Mouse (Mus musculus) spleen, adult 2 months (tissue): Measurements from ENCODE around the gene Pla2g4d. TPM values are rescaled to one million over a fixed set of nuclear protein-coding genes. Genes with fewer than 3 reads are reported as not detected.

ENCODE experiments used
- DNase-seq, 2 experiments: peaks; one replicate each; pipeline versions ENCODE4 v3.0.0 to v3.0.0-alpha.2; 2012 to 2021; ENCODE audit warnings: low spot score in 2 of 2, low read depth in 1 of 2
- H3K27ac ChIP-seq: fragments of 200-500 bp; 2 replicates; pipeline ENCODE4 v1.5.1; 2012; ENCODE audit warnings: low read length, inconsistent platforms; ENCODE audit not compliant: insufficient read depth
- H3K27me3 ChIP-seq: fragments of 200-500 bp; 2 replicates; pipeline ENCODE4 v1.6.1; 2012; ENCODE audit warnings: mild to moderate bottlenecking, moderate library complexity, low read length, inconsistent platforms; ENCODE audit not compliant: control insufficient read depth, insufficient read depth
- H3K36me3 ChIP-seq: fragments of 200-500 bp; 2 replicates; pipeline ENCODE4 v1.6.1; 2012; ENCODE audit warnings: mild to moderate bottlenecking, low read length, inconsistent platforms; ENCODE audit not compliant: control insufficient read depth, insufficient read depth
- H3K4me1 ChIP-seq: fragments of 200-500 bp; 2 replicates; pipeline ENCODE4 v1.6.1; 2011; ENCODE audit warnings: inconsistent platforms; ENCODE audit not compliant: control insufficient read depth, insufficient read depth, insufficient read length
- H3K4me3 ChIP-seq: fragments of 200-500 bp; 2 replicates; pipeline ENCODE4 v1.5.1; 2011; ENCODE audit warnings: mild to moderate bottlenecking, inconsistent platforms; ENCODE audit not compliant: insufficient read depth, insufficient read length; ENCODE audit errors: extremely low read depth
- CTCF ChIP-seq: fragments of 200-500 bp; IDR thresholded peaks from 2 replicates; pipeline ENCODE4 v1.5.1; 2011; ENCODE audit warnings: mild to moderate bottlenecking, inconsistent platforms; ENCODE audit not compliant: insufficient read depth, insufficient read length, insufficient replicate concordance; ENCODE audit errors: extremely low read depth
- POLR2A ChIP-seq: fragments of 200-500 bp; IDR thresholded peaks from 2 replicates; pipeline ENCODE4 v1.6.1; 2011; ENCODE audit warnings: low read depth, low read length, inconsistent platforms
- WGBS: fragments of 180-500 bp; shearing (Covaris S2); methylation state at CpG from one replicate; pipeline ENCODE4 v1.1.7; 2018; 5-methylcytosine and 5-hydroxymethylcytosine counted together
- polyA plus RNA-seq: library from polyadenylated mRNA; depleted of rRNA; stranded (reverse); fragments of >200 nt; gene quantifications from 2 replicates; pipeline ENCODE4 v1.2.3, GENCODE M21; 2012

The Pla2g4d gene
- polyA plus RNA-seq, 1 experiment = 0.14 TPM

DNA sequence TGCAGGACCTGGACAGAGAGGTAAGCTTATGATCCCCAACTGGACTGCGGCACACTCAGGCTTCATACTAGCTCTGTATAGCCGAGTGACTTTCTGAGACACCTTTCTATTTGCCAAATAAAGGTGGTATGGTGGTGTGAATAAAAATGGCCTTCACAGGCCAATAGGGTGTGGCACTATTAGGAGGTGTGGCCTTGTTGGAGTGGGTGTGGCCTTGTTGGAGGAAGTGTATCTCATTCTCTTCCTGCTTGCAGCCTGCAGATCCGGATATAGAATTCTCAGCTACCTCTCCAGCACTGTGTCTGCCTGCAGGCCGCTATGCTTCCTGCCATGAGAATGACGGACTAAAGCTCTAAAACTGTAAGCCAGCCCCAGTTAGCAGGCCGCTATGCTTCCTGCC lies 12.1 kb upstream of the Pla2g4d start:
- no peaks in the 10 kb centered on the region for H3K36me3 ChIP-seq
- no peaks in the 10 kb centered on the region for H3K27me3 ChIP-seq
- H3K4me1 ChIP-seq = no peaks in the 10 kb centered on the region
- TF ChIP-seq CTCF (no peak), POLR2A (no peak)
- no peak for DNase-seq
- no peak overlapping the region for H3K27ac ChIP-seq
- H3K4me3 ChIP-seq = no peak overlapping the region
- WGBS = 92% methylated on average over 6 of the region's 6 CpGs

DNA sequence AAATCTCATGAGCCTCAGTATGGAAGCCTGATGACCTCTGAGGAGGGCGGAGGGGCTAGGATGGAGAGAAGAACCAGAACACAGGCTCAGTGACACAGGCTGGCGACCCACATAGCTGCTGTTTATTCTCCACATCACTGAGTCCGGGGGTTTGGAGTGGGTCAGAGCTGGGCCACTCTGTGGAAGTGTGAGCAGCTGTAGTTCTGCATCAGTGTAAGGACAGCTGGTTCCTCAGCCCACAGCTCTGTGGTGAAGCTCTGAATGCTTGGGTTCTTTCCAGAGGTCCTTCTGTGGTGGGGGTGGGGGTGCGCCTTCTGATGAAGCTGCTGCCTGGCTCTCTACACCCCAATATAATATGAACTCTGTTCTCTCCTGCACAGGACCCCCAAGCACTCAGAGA lies 10.9 kb upstream of the Pla2g4d start:
- Histone ChIP-seq H3K27ac (no peak overlapping the region), H3K4me1 (no peaks in the 10 kb centered on the region), H3K4me3 (no peak overlapping the region), H3K36me3 (no peaks in the 10 kb centered on the region), H3K27me3 (no peaks in the 10 kb centered on the region)
- WGBS = 78% methylated on average over 4 of the region's 4 CpGs
- TF ChIP-seq CTCF = no peak
- no peak for TF ChIP-seq POLR2A
- DNase-seq = no peak

DNA sequence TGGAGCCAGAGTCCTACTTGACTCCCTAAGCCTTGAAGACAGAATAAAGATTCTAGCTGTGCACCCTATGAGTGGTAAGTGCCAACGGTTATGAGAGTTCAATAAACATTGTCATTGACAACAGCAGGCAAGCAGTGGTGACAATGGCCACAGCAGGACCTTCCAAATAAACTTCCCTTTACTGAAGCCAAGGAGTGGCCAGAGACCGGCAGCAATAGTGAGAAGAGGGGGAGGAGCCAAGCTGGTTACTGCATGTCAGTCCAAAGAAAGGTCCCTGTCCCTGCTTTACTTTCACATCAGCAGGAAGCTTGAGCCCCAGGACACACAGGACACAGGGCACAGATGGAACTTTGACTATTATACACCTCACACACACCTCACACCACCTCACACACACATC lies 7.2 kb upstream of the Pla2g4d start:
- 27% methylated on average over 2 of the region's 2 CpGs for WGBS
- H3K4me1 ChIP-seq = no peaks in the 10 kb centered on the region
- H3K27me3 ChIP-seq = no peaks in the 10 kb centered on the region
- H3K4me3 ChIP-seq = no peak overlapping the region
- no peaks in the 10 kb centered on the region for H3K36me3 ChIP-seq
- DNase-seq = no peak
- no peak overlapping the region for H3K27ac ChIP-seq
- no peak for TF ChIP-seq CTCF
- no peak for TF ChIP-seq POLR2A

DNA sequence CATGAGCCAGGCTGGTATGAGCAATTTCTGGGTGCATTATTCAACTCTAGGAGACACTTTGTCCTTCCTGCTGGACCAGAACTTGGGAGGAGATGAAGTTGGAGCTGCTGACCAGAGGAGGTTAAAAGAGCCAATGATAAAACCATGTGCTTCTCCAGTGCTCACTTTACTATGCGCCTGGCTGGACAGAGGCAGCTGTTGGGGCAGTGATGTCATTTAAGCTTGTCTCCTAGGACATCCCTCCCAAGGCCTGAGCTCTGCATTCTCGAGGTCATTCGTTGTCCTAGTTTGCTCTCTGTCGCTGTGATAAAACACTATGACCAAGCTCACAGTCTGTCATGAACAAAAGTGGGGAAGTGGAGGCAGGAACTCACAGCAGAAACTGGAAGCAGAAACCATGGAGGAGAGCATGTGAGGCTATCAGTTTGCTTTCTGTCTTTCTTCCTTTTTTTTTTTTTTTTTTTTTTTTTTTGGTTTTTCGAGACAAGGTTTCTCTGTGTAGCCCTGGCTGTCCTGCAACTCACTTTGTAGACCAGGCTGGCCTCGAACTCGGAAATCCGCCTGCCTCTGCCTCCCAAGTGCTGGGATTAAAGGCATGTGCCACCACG lies 2.6 kb upstream of the Pla2g4d start:
- H3K27me3 ChIP-seq = no peaks in the 10 kb centered on the region
- H3K4me3 ChIP-seq = no peak overlapping the region
- no peak for TF ChIP-seq CTCF
- no peak for TF ChIP-seq POLR2A
- no peaks in the 10 kb centered on the region for H3K4me1 ChIP-seq
- 80% methylated on average over 8 of the region's 9 CpGs for WGBS
- DNase-seq = no peak
- no peaks in the 10 kb centered on the region for H3K36me3 ChIP-seq
- H3K27ac ChIP-seq = no peak overlapping the region

DNA sequence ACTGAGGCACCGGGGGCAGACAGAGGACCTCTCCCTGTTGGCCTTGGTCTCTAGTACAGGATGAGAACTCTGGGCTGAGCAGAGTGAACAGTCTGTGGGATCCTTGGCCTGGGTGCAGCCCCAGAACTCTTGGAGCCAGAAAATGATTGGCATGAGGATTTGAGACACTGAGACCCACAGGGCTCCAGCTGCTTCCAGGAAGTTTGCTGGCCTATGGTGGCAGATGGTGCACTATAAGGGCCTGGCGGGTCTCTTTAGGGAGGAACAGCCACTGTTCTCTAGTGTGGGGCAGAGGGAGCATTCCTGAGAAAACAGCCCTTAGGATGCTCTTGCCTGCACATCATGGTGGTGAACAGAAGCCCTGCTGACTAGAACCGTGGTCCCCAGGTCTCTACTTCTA lies 596 bp downstream of the Pla2g4d start:
- WGBS = 86% methylated on average over 3 of the region's 3 CpGs
- DNase-seq = no peak
- H3K36me3 ChIP-seq = no peaks in the 10 kb centered on the region
- H3K4me3 ChIP-seq = no peak overlapping the region
- H3K27ac ChIP-seq = no peak overlapping the region
- no peaks in the 10 kb centered on the region for H3K4me1 ChIP-seq
- TF ChIP-seq POLR2A (no peak), CTCF (no peak)
- no peaks in the 10 kb centered on the region for H3K27me3 ChIP-seq

DNA sequence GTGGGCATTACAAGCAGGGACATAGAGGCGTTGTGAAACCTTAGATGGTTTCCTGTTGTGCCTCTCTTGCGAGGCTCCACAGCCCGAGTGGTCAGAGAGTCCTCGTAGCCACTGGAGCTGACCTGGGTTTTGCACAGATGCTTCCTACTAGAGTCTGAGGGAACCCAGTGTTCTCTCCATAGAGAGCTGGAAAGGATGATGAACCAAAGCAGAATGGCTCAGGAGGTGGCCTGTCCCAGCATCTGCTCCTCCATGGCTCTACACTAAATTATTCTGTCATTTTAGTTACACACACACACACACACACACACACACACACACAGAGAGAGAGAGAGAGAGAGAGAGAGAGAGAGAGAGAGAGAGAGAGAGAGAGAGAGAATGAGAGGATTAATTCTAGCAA lies 3.4 kb downstream of the Pla2g4d start:
- TF ChIP-seq CTCF (no peak), POLR2A (no peak)
- WGBS = 68% methylated on average over 4 of the region's 4 CpGs
- Histone ChIP-seq H3K36me3 (no peaks in the 10 kb centered on the region), H3K27me3 (no peaks in the 10 kb centered on the region), H3K4me3 (no peak overlapping the region), H3K27ac (no peak overlapping the region), H3K4me1 (no peaks in the 10 kb centered on the region)
- no peak for DNase-seq

DNA sequence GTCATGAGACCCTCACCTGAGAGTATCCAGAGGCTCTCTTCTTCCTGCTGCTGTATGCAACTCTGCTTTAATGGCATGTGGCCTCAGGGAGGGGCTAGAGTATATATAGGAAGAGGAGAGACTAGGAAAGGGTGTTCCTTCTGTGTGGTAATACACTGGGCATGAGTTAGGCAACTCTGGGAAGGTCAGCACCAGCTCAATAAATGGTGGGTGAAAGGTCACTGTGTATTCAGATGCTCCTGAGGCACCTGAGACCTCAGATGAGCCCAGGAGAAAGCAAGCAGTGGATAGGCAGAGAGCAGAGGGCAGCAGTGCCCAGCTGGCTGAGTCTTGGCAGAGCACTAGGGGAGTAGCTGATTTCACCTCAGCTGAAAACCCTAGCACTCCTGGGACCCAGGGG lies 4.3 kb downstream of the Pla2g4d start:
- no peak for DNase-seq
- H3K36me3 ChIP-seq = no peaks in the 10 kb centered on the region
- H3K4me3 ChIP-seq = no peak overlapping the region
- no peaks in the 10 kb centered on the region for H3K4me1 ChIP-seq
- TF ChIP-seq CTCF (no peak), POLR2A (no peak)
- H3K27ac ChIP-seq = no peak overlapping the region
- no peaks in the 10 kb centered on the region for H3K27me3 ChIP-seq
